Mouse (Mus musculus) MEL-GATA-1-ER (cell line): ENCODE data around the gene Itpkb.

Experiments
- DNase-seq: peaks from one replicate; pipeline ENCODE4 v3.0.0-alpha.2; 2012; ENCODE audit warnings: low read depth; ENCODE audit errors: extremely low read depth

Itpkb gene

GRCm38 (mm10) chr1:180417118-180417517 lies 86.8 kb downstream of the Itpkb start:
- no peak for DNase-seq

GRCm38 (mm10) chr1:180419059-180419458 lies 88.8 kb downstream of the Itpkb start:
- no peak for DNase-seq

- DNase-seq, result no peak
Measured at GRCm38 (mm10) chr1:180420496-180421164, 90.3 kb downstream of the Itpkb start.

- no peak for DNase-seq
Measured at GRCm38 (mm10) chr1:180421165-180421909, 91.1 kb downstream of the Itpkb start.

- DNase-seq, result no peak
Measured at GRCm38 (mm10) chr1:180422076-180422828, 92.0 kb downstream of the Itpkb start.

GRCm38 (mm10) chr1:180423008-180423639 lies 92.8 kb downstream of the Itpkb start:
- no peak for DNase-seq

GRCm38 (mm10) chr1:180423931-180424330 lies 93.6 kb downstream of the Itpkb start:
- DNase-seq, result no peak

GRCm38 (mm10) chr1:180426405-180426804 lies 96.1 kb downstream of the Itpkb start:
- no peak for DNase-seq

GRCm38 (mm10) chr1:180427685-180428084 lies 97.4 kb downstream of the Itpkb start:
- no peak for DNase-seq

GRCm38 (mm10) chr1:180428101-180428712 lies 97.9 kb downstream of the Itpkb start:
- peak; percentile 40 for DNase-seq

- no peak for DNase-seq
Measured at GRCm38 (mm10) chr1:180428871-180429270, 98.6 kb downstream of the Itpkb start.

- DNase-seq, result no peak
Measured at GRCm38 (mm10) chr1:180429819-180430218, 99.5 kb downstream of the Itpkb start.

- DNase-seq, result peak; percentile 67
Measured at GRCm38 (mm10) chr1:180431833-180432232, 101.5 kb downstream of the Itpkb start.

GRCm38 (mm10) chr1:180433098-180433538 lies 102.8 kb downstream of the Itpkb start:
- no peak for DNase-seq

GRCm38 (mm10) chr1:180433796-180434566 lies 103.7 kb downstream of the Itpkb start:
- DNase-seq, result no peak

GRCm38 (mm10) chr1:180434925-180435324 lies 104.6 kb downstream of the Itpkb start:
- no peak for DNase-seq

GRCm38 (mm10) chr1:180439496-180439895 lies 109.2 kb downstream of the Itpkb start:
- no peak for DNase-seq

GRCm38 (mm10) chr1:180444411-180444810 lies 114.1 kb downstream of the Itpkb start:
- DNase-seq, result no peak

GRCm38 (mm10) chr1:180449641-180450040 lies 119.4 kb downstream of the Itpkb start:
- DNase-seq, result no peak

GRCm38 (mm10) chr1:180458274-180458673 lies 128.0 kb downstream of the Itpkb start:
- no peak for DNase-seq
